Mouse (Mus musculus) thymus, postnatal 14 days (tissue): ENCODE results near the gene Gm3532.
"Not testable (repeated sequence)": the region's sequence is repeated elsewhere in the genome, so short reads cannot be mapped to it uniquely, and the experiment has no call there.

Source experiments
- DNase-seq: peaks from one replicate; pipeline ENCODE4 v3.0.0; 2021

The Gm3532 gene

DNA sequence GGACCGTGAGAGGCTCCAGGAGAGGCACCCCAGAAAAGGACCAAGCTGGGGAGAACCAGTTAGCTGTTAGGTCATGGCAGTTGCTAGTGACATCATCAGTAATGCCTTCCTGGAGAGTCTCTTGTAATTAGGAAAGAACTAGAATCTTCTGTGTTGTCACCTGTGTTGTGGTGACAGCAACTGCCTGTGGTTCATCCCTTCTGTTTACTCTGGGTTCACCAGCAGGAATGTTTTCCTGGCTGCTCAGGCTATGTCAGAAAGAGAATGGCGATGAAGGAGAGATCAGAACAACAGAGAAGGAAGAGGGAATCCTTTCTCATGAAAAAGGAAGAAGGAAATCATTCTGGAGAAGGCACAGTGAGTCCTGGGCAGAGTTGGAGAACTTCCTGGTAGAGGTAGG, at the start of gene Gm3532:
Gene Gm3532 (plus strand): TSS at position 301 of the 400 bp plus-strand sequence.
- not testable (repeated sequence) for DNase-seq

DNA sequence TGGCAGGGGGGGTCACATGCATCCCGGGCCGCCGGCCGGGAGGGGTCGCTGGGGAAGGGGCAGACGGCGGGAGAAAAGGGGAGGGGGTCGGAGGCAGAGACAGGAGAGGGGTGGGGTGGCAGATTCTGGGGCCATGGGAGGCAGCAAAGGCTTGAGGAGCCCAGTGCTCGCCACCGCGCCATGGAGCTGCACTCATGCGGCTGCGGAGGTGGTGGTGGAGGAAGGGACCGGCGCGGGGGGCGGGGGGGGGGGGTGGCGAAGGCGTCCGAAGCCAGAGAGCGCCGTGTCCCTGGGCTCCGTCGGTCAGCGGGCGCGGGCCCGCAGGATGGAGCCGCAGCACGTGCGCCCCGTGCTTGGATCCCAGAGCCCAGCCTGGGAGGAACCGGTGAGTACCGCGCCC, 36.9 kb upstream of the Gm3532 start, which contains the start of gene Gm3488:
Gene Gm3488 (plus strand): TSS at position 301 of the 400 bp plus-strand sequence.
- not testable (repeated sequence) for DNase-seq
